8 mouse cellular contexts compared by ENCODE assay signal in genomic region chr15:99972989-99973911, GRCm38 (mm10). TPM values are rescaled to one million over a fixed set of nuclear protein-coding genes. Genes with fewer than 3 reads are reported as not detected.
DNase-seq lines count a peak whose midpoint lies in the region; ATAC-seq and TF ChIP-seq lines count a peak whose summit lies in the region.

No protein-coding gene starts in this region.

- under 1% methylated on average over 82 of the region's 84 CpGs for WGBS in cerebellum, adult 2 months
- WGBS in forebrain, embryonic 13.5 days = under 1% methylated on average over 61 of the region's 84 CpGs
- WGBS in hindbrain, embryonic 16.5 days = under 1% methylated on average over 72 of the region's 84 CpGs
- WGBS in limb, embryonic 10.5 days = under 1% methylated on average over 84 of the region's 84 CpGs
- WGBS in midbrain, embryonic 10.5 days = under 1% methylated on average over 78 of the region's 84 CpGs

- H3K4me2 ChIP-seq in forebrain, embryonic 13.5 days = peak overlapping the region; percentile 92
- H3K4me2 ChIP-seq in hindbrain, embryonic 16.5 days (ENCODE audit: low read length) = peak overlapping the region; percentile 90

- TF ChIP-seq CTCF in cerebellum, adult 2 months (IDR thresholded peaks at IDR 0.05; ENCODE audit: borderline replicate concordance, insufficient read depth, low read depth, low read length) = no peak

- H3K9me3 ChIP-seq in forebrain, embryonic 13.5 days (replicated peaks) = no peaks in the 10 kb centered on the region
- no peaks in the 10 kb centered on the region for H3K9me3 ChIP-seq in hindbrain, embryonic 16.5 days (ENCODE audit: control insufficient read depth, low read length)
- no peaks in the 10 kb centered on the region for H3K9me3 ChIP-seq in limb, embryonic 10.5 days (replicated peaks)
- H3K9me3 ChIP-seq in midbrain, embryonic 10.5 days (replicated peaks) = no peaks in the 10 kb centered on the region

- H3K36me3 ChIP-seq in forebrain, embryonic 13.5 days (ENCODE audit: poor library complexity, severe bottlenecking) = no peaks in the 10 kb centered on the region
- H3K36me3 ChIP-seq in hindbrain, embryonic 16.5 days (ENCODE audit: control insufficient read depth, insufficient read depth, low read length) = no peaks in the 10 kb centered on the region
- H3K36me3 ChIP-seq in limb, embryonic 10.5 days = no peaks in the 10 kb centered on the region
- H3K36me3 ChIP-seq in midbrain, embryonic 10.5 days = no peaks in the 10 kb centered on the region

- TF ChIP-seq POLR2A in cerebellum, adult 2 months (IDR thresholded peaks at IDR 0.05; ENCODE audit: borderline replicate concordance, insufficient read depth, low read length) = no peak

- H3K4me1 ChIP-seq in cerebellum, adult 2 months (ENCODE audit: control insufficient read depth, insufficient read depth, low read length) = no peaks in the 10 kb centered on the region
- peaks cover 12% of the 10 kb centered on the region for H3K4me1 ChIP-seq in forebrain, embryonic 13.5 days
- peaks cover 6% of the 10 kb centered on the region for H3K4me1 ChIP-seq in hindbrain, embryonic 16.5 days (ENCODE audit: control insufficient read depth, insufficient read depth, low read depth, low read length)
- H3K4me1 ChIP-seq in limb, embryonic 10.5 days = peaks cover 8% of the 10 kb centered on the region; the same call in 1 of the 2 replicates
- H3K4me1 ChIP-seq in midbrain, embryonic 10.5 days = peaks cover 9% of the 10 kb centered on the region

- ATAC-seq in forebrain, embryonic 13.5 days = peak; percentile 82
- peak; percentile 88 for ATAC-seq in hindbrain, embryonic 16.5 days

- H3K9ac ChIP-seq in forebrain, embryonic 13.5 days = peak overlapping the region; percentile 84
- H3K9ac ChIP-seq in hindbrain, embryonic 16.5 days (ENCODE audit: low read depth, low read length) = peak overlapping the region; percentile 91

- peak; percentile 23 to 35 for DNase-seq in cerebellum, adult 2 months
- DNase-seq in cerebellum, adult 11-12 months = no peak
- peak; percentile 45 for DNase-seq in c-Kit-negative CD71-positive TER-119-positive erythroid progenitor cells, embryonic 14.5 days (ENCODE audit: low read depth, low spot score)
- DNase-seq in limb, embryonic 10.5 days (ENCODE audit: low spot score) = peak; percentile 93
- DNase-seq in midbrain, embryonic 10.5 days (ENCODE audit: low spot score) = peak; percentile 89
- DNase-seq in spleen, adult 12 weeks (ENCODE audit: low spot score) = peak; percentile 27

- no peaks in the 10 kb centered on the region for H3K27me3 ChIP-seq in cerebellum, adult 2 months (ENCODE audit: control insufficient read depth, insufficient read depth, low read length)
- H3K27me3 ChIP-seq in forebrain, embryonic 13.5 days = no peaks in the 10 kb centered on the region
- H3K27me3 ChIP-seq in hindbrain, embryonic 16.5 days (replicated peaks; ENCODE audit: control insufficient read depth, insufficient read depth, low read length) = no peaks in the 10 kb centered on the region
- no peaks in the 10 kb centered on the region for H3K27me3 ChIP-seq in limb, embryonic 10.5 days (ENCODE audit: low read depth, poor library complexity, severe bottlenecking)
- no peaks in the 10 kb centered on the region for H3K27me3 ChIP-seq in midbrain, embryonic 10.5 days (ENCODE audit: low read depth, poor library complexity, severe bottlenecking)

- peak overlapping the region; percentile 74; the same call in 1 of the 2 replicates for H3K27ac ChIP-seq in cerebellum, adult 2 months (ENCODE audit: insufficient read depth, low read length)
- H3K27ac ChIP-seq in forebrain, embryonic 13.5 days = peak overlapping the region; percentile 96
- peak overlapping the region; percentile 92 for H3K27ac ChIP-seq in hindbrain, embryonic 16.5 days (ENCODE audit: low read depth, low read length)
- H3K27ac ChIP-seq in limb, embryonic 10.5 days = peak overlapping the region; percentile 98
- peak overlapping the region; percentile 95 for H3K27ac ChIP-seq in midbrain, embryonic 10.5 days (replicated peaks)

- peak overlapping the region; percentile 67 for H3K4me3 ChIP-seq in cerebellum, adult 2 months (replicated peaks; ENCODE audit: insufficient read depth, low read depth, low read length)
- peak overlapping the region; percentile 96 for H3K4me3 ChIP-seq in forebrain, embryonic 13.5 days
- peak overlapping the region; percentile 97 for H3K4me3 ChIP-seq in hindbrain, embryonic 16.5 days (ENCODE audit: low read length)
- H3K4me3 ChIP-seq in limb, embryonic 10.5 days = peak overlapping the region; percentile 99
- H3K4me3 ChIP-seq in midbrain, embryonic 10.5 days = peak overlapping the region; percentile 76

RNA-seq across cellular contexts. Expression of gene Larp4, which starts 3.4 kb away (rescaled TPM):
- polyA plus RNA-seq in cerebellum, adult 2 months (2012; rRNA removed) = 26.9 and 35.4 TPM in 2 replicates
- polyA plus RNA-seq in forebrain, embryonic 13.5 days (2015; fragmentation: Nextera tagmentation; extraction: Ambion mirVana) = 29.2 and 30.9 TPM in 2 replicates
- polyA plus RNA-seq in hindbrain, embryonic 16.5 days (2015; fragmentation: Nextera tagmentation; extraction: Ambion mirVana) = 20.7 and 23.0 TPM in 2 replicates
- polyA plus RNA-seq in limb, embryonic 10.5 days (2016; fragmentation: Nextera tagmentation; extraction: Ambion mirVana) = 37.1 and 40.3 TPM in 2 replicates
- 35.5 and 37.3 TPM in 2 replicates for polyA plus RNA-seq in midbrain, embryonic 10.5 days (2016; fragmentation: Nextera tagmentation; extraction: Ambion mirVana)

RNA-seq across cellular contexts. Expression of gene Fam186a, which starts 6.4 kb away (rescaled TPM):
- polyA plus RNA-seq in cerebellum, adult 2 months (2012; rRNA removed) = 0.05 and 0.08 TPM in 2 replicates
- not detected in 2 replicates for polyA plus RNA-seq in forebrain, embryonic 13.5 days (2015; fragmentation: Nextera tagmentation; extraction: Ambion mirVana)
- polyA plus RNA-seq in hindbrain, embryonic 16.5 days (2015; fragmentation: Nextera tagmentation; extraction: Ambion mirVana) = not detected in 2 replicates
- polyA plus RNA-seq in limb, embryonic 10.5 days (2016; fragmentation: Nextera tagmentation; extraction: Ambion mirVana) = not detected in 2 replicates
- polyA plus RNA-seq in midbrain, embryonic 10.5 days (2016; fragmentation: Nextera tagmentation; extraction: Ambion mirVana) = not detected in 2 replicates
